In the genomic region with DNA sequence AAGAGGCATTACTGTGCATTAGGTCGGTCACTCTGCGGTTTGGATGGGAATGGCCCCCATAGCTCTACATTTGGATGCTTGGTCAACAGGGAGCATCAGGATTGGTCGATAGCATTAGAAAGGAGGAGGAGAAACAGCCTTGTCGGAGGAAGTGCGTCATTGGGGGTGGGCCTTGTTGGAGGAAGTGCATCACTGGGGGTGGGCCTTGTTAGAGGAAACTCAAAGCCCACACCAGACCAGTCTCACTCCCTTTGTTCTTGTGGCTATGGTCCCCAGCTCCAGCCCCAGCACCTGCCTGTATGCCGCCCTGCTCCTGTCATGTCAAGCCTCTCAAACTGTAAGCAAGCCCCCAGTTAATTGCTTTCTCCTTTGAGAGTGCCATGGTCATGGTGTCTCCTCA, we compare ENCODE assay signal across 24 mouse cellular contexts. TPM values are rescaled to one million over a fixed set of nuclear protein-coding genes. Genes with fewer than 3 reads are reported as not detected.
DNase-seq lines count a peak whose midpoint lies in the region; ATAC-seq lines count a peak whose summit lies in the region.
"Had no signal": no experiment of that assay in that cellular context is flagged by ENCODE, and none has a peak within 500 bp of the region (broad histone marks: within the 10 kb centered on the region; RNA-seq: fewer than 3 reads in every experiment).

No protein-coding gene starts in this region.

- no peaks in the 10 kb centered on the region for H3K27me3 ChIP-seq in heart, embryonic 10.5 days (ENCODE audit: insufficient read depth, poor library complexity, severe bottlenecking)
- H3K27me3 ChIP-seq: embryonic facial prominence, embryonic 13.5 days; embryonic facial prominence, embryonic 15.5 days; forebrain, embryonic 13.5 days had no signal

- H3K4me1 ChIP-seq in heart, embryonic 10.5 days = no peaks in the 10 kb centered on the region
- H3K4me1 ChIP-seq: embryonic facial prominence, embryonic 15.5 days; forebrain, embryonic 10.5 days; forebrain, embryonic 13.5 days had no signal

- H3K27ac ChIP-seq in heart, embryonic 10.5 days = no peak overlapping the region
- H3K27ac ChIP-seq: embryonic facial prominence, embryonic 13.5 days; embryonic facial prominence, embryonic 15.5 days; forebrain, embryonic 10.5 days; forebrain, embryonic 13.5 days had no signal

- H3K9me3 ChIP-seq in heart, embryonic 10.5 days = no peaks in the 10 kb centered on the region
- H3K9me3 ChIP-seq: embryonic facial prominence, embryonic 13.5 days; embryonic facial prominence, embryonic 15.5 days; forebrain, embryonic 10.5 days; forebrain, embryonic 13.5 days had no signal

- ATAC-seq in granulocyte monocyte progenitor cell, adult 5-6 weeks (replicated peaks; ENCODE audit: poor library complexity, severe bottlenecking) = peak; percentile 54
- ATAC-seq in cerebellum, adult (ENCODE audit: insufficient number of reproducible peaks, low FRiP score, low TSS enrichment) = no peak
- ATAC-seq: activated CD4-positive, CD25-positive, alpha-beta regulatory T cell, adult 4 months; forebrain, embryonic 13.5 days; forebrain, embryonic 16.5 days had no signal

- peak; percentile 68 for DNase-seq in heart, adult 11 months
- no peak for DNase-seq in heart, embryonic 10.5 days (ENCODE audit: low spot score)
- DNase-seq in R1 (ENCODE audit: low read depth, low spot score) = peak; percentile 39
- DNase-seq: adrenal gland, adult 8-10 months; adrenal gland, postnatal 14 days; adrenal gland, postnatal 36 days; cerebellum, adult 11 months; cerebellum, adult 18-20 months; cerebellum, adult 8-10 months; cerebellum, adult 9-11 months; cerebellum, postnatal 14 days; cerebellum, postnatal 36 days; embryo, embryonic 11 days had no signal

- H3K4me3 ChIP-seq in heart, embryonic 10.5 days = no peak overlapping the region
- H3K4me3 ChIP-seq: embryonic facial prominence, embryonic 13.5 days; embryonic facial prominence, embryonic 15.5 days; erythroblast, embryonic 14.5 days; forebrain, embryonic 10.5 days; forebrain, embryonic 13.5 days had no signal

- H3K36me3 ChIP-seq in heart, embryonic 10.5 days = no peaks in the 10 kb centered on the region
- H3K36me3 ChIP-seq: embryonic facial prominence, embryonic 13.5 days; embryonic facial prominence, embryonic 15.5 days had no signal

- 95% methylated on average over 6 of the region's 6 CpGs for WGBS in heart, embryonic 10.5 days

RNA-seq across cellular contexts. Expression of a gene that starts 49.3 kb away (rescaled TPM):
- polyA plus RNA-seq in heart, embryonic 10.5 days (2016; fragmentation: Nextera tagmentation; extraction: Ambion mirVana) = 0.43 and 1.0 TPM in 2 replicates
- total RNA-seq in granulocyte monocyte progenitor cell, adult 5-6 weeks (2014; fragmentation: Nextera tagmentation) = 4.7 and 10.5 TPM in 2 replicates
- 3.1 and 8.2 TPM in 2 replicates for total RNA-seq in granulocyte monocyte progenitor cell, adult 5-6 weeks (2017)
- total RNA-seq: MEL had no signal
- polyA plus RNA-seq: C2C12 had no signal
